Mouse (Mus musculus) heart, embryonic 11.5 days (tissue): ENCODE results near the gene C2cd2l. TPM values are rescaled to one million over a fixed set of nuclear protein-coding genes. Genes with fewer than 3 reads are reported as not detected.
A peak's percentile ranks its signal among the peaks of the same experiment; 100 is the strongest.

Source experiments
- ATAC-seq: fragments of 200-750 bp; cut with Nextera tagmentation; replicated peaks from 2 replicates; pipeline ENCODE4 v1.8.0; 2017; ENCODE audit warnings: moderate library complexity; ENCODE audit not compliant: insufficient number of reproducible peaks, low FRiP score, low TSS enrichment
- H3K27ac ChIP-seq: fragments of 300-500 bp; sonication (generic); 2 replicates; pipeline ENCODE4 v1.5.1; 2014; ENCODE audit warnings: mild to moderate bottlenecking, low read depth, low read length
- H3K27me3 ChIP-seq: fragments of 300-500 bp; sonication (generic); 2 replicates; pipeline ENCODE4 v1.6.1; 2014; ENCODE audit warnings: mild to moderate bottlenecking, low read length, mixed read lengths; ENCODE audit not compliant: control insufficient read depth, insufficient read depth
- H3K36me3 ChIP-seq: fragments of 300-500 bp; sonication (generic); 2 replicates; pipeline ENCODE4 v1.6.1; 2014; ENCODE audit warnings: mild to moderate bottlenecking, low read length, moderate library complexity, mixed read lengths; ENCODE audit not compliant: control insufficient read depth, insufficient read depth
- H3K4me1 ChIP-seq: fragments of 300-500 bp; sonication (generic); 2 replicates; pipeline ENCODE4 v1.6.1; 2014; ENCODE audit warnings: low read length; ENCODE audit not compliant: control insufficient read depth, insufficient read depth
- H3K4me2 ChIP-seq: fragments of 300-500 bp; sonication (generic); 2 replicates; pipeline ENCODE4 v1.6.1; 2014; ENCODE audit warnings: mild to moderate bottlenecking, moderate library complexity
- H3K4me3 ChIP-seq: fragments of 300-500 bp; sonication (generic); 2 replicates; pipeline ENCODE4 v1.5.1; 2014; ENCODE audit warnings: low read depth, low read length
- H3K9ac ChIP-seq: fragments of 300-500 bp; sonication (generic); 2 replicates; pipeline ENCODE4 v1.6.1; 2014; ENCODE audit warnings: mild to moderate bottlenecking, low read depth, low read length, moderate library complexity
- H3K9me3 ChIP-seq: fragments of 300-500 bp; sonication (generic); replicated peaks from 2 replicates; pipeline ENCODE4 v1.6.1; 2016; ENCODE audit warnings: low read length; ENCODE audit not compliant: control insufficient read depth
- WGBS: fragments of 180-500 bp; shearing (Covaris S2); extraction: QIAGEN DNeasy Blood & Tissue Kit; methylation state at CpG from one replicate; pipeline ENCODE4 v1.1.7; 2014; ENCODE audit not compliant: insufficient replicate concordance; 5-methylcytosine and 5-hydroxymethylcytosine counted together
- polyA plus RNA-seq: library from polyadenylated mRNA; unstranded; fragments of >200 nt; fragmentation: Nextera tagmentation; extraction: Ambion mirVana; gene quantifications from 2 replicates; pipeline ENCODE4 v1.2.1, GENCODE M21; 2014

The C2cd2l gene
- polyA plus RNA-seq, 1 experiment from 2014 or later, result 4.7 TPM

DNA sequence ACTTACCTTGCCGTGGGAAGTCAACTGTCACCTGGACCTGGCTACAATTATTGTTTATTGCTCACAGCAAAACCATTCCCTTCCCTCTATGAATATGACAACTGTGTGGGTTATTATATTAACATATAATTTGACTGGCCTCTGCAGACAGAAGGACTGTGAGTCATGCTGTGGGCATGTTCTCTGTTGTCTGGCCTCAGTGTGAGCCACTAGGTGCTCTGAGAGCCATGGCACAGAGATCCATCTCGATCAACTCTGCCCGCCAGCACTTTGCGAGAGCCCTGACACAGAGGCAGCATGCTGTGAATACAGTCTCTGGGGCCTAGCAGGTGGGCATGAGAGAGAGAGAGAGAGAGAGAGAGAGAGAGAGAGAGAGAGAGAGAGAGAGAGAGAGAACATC lies 50.1 kb downstream of the C2cd2l start:
- Histone ChIP-seq H3K4me1 (peaks cover 9% of the 10 kb centered on the region), H3K4me2 (no peak overlapping the region), H3K27me3 (no peaks in the 10 kb centered on the region), H3K4me3 (no peak overlapping the region), H3K27ac (no peak overlapping the region), H3K9ac (no peak overlapping the region), H3K9me3 (no peaks in the 10 kb centered on the region), H3K36me3 (no peaks in the 10 kb centered on the region)
- ATAC-seq, result no peak
- 80% methylated on average over 4 of the region's 4 CpGs for WGBS

DNA sequence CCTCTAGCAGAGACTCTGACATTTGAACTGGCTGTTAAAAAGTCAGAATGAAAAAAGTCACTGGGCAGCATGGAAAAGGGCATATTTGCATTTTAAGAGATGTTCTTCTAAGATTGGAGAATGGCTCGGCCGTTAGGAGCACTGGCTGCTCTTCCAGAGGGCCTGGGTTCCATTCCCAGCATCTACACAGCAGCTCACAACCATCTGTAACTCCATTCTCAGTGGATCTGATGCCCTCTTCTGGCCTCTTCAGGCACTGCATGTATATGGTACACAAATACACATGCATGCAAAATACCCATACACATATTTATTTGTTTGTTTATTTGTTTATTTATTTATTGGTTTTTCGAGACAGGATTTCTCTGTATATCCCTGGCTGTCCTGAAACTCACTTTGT lies 51.0 kb downstream of the C2cd2l start:
- H3K36me3 ChIP-seq, result no peaks in the 10 kb centered on the region
- no peak for ATAC-seq
- peaks cover 9% of the 10 kb centered on the region for H3K4me1 ChIP-seq
- 77% methylated on average over 3 of the region's 3 CpGs for WGBS
- no peaks in the 10 kb centered on the region for H3K9me3 ChIP-seq
- H3K27me3 ChIP-seq, result peaks cover 2% of the 10 kb centered on the region; the same call in 1 of the 2 replicates
- no peak overlapping the region for H3K9ac ChIP-seq
- H3K27ac ChIP-seq, result no peak overlapping the region
- H3K4me2 ChIP-seq, result no peak overlapping the region
- H3K4me3 ChIP-seq, result no peak overlapping the region; the same call in 1 of the 2 replicates

GRCm38 (mm10) chr9:44268432-44268831 lies 51.7 kb downstream of the C2cd2l start, which contains the start of gene Nlrx1:
Nlrx1 (minus strand) TSS chr9:44268599.
- Histone ChIP-seq H3K4me1 (peaks cover 9% of the 10 kb centered on the region), H3K36me3 (no peaks in the 10 kb centered on the region), H3K27me3 (peaks cover 2% of the 10 kb centered on the region; the same call in 1 of the 2 replicates), H3K4me2 (peak within 1 kb of the TSS; percentile 88), H3K27ac (peak within 1 kb of the TSS; percentile 71), H3K9ac (peak within 1 kb of the TSS; percentile 88), H3K9me3 (no peaks in the 10 kb centered on the region), H3K4me3 (peak within 1 kb of the TSS; percentile 53)
- no peak; the same call in 1 of the 2 replicates for ATAC-seq
- WGBS, result 74% methylated on average over 6 of the region's 6 CpGs

DNA sequence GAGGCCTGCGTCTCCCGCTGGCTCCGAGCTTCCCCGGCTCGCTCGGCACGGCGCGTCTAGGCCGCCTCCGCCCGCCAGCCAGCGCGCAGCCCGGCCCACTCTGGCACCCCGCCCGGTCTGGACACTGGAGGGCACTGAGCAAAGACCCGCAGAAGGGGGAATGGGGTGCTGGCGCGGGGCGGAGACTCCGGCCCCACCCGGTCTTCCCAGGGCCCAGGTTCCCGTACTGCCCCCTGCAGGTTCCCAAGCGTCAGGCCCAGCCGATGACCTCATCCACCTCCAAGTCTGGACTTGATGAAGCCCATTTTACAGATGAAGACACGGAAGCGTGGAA lies 52.1 kb downstream of the C2cd2l start:
- Histone ChIP-seq H3K9me3 (no peaks in the 10 kb centered on the region), H3K27me3 (peaks cover 2% of the 10 kb centered on the region; the same call in 1 of the 2 replicates), H3K4me1 (peaks cover 9% of the 10 kb centered on the region), H3K27ac (peak overlapping the region; percentile 71), H3K36me3 (no peaks in the 10 kb centered on the region), H3K4me2 (peak overlapping the region; percentile 88), H3K4me3 (peak overlapping the region; percentile 53), H3K9ac (peak overlapping the region; percentile 88)
- WGBS, result 5% methylated on average over 28 of the region's 28 CpGs
- peak; percentile 87 for ATAC-seq

DNA sequence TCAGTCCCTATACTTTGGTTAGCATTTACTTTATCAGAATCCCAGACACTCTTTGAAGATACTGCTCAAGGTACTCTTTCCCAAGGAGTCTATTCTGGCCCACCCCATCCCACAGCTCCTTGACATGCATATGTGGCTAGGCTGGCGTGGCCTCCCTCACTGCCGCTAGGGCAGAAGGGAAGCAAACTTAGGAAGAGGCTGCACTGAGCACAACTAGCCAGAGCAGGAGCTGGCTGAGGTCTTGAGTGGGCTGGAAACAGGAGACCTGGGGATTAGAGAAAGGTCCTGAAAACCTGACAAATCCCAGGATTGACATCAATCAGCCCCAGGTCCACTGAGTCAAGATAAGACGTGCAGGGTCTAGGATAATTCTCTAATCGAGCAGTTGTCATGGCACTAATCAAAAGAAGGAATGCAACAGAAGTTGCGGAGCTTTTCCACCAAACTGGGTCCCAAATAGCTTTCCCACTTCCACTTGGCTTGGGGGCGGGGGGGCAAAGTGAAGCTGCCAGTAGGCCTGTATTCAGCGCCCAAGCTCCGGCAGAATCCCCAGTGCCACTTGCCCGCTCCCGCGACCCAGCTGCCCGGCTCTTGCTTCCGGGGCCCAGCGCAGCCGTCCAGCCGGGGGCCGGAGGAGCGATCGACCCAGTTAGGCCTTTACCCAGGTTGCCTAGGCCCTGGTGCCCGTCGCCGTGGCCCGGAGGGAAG lies 52.6 kb downstream of the C2cd2l start:
- Histone ChIP-seq H3K9ac (peak overlapping the region; percentile 88), H3K4me2 (peak overlapping the region; percentile 88), H3K4me3 (peak overlapping the region; percentile 53), H3K36me3 (no peaks in the 10 kb centered on the region), H3K27me3 (peaks cover 2% of the 10 kb centered on the region; the same call in 1 of the 2 replicates), H3K27ac (peak overlapping the region; percentile 71), H3K9me3 (no peaks in the 10 kb centered on the region), H3K4me1 (peaks cover 9% of the 10 kb centered on the region)
- 8% methylated on average over 23 of the region's 23 CpGs for WGBS
- peak; percentile 48; the same call in 1 of the 2 replicates for ATAC-seq

- H3K9me3 ChIP-seq, result no peaks in the 10 kb centered on the region
- H3K36me3 ChIP-seq, result no peaks in the 10 kb centered on the region
- H3K27ac ChIP-seq, result no peak overlapping the region
- peaks cover 2% of the 10 kb centered on the region; the same call in 1 of the 2 replicates for H3K27me3 ChIP-seq
- WGBS, result 62% methylated on average over 8 of the region's 8 CpGs
- no peak for ATAC-seq
- H3K4me2 ChIP-seq, result peak overlapping the region; percentile 88
- peaks cover 9% of the 10 kb centered on the region for H3K4me1 ChIP-seq
- H3K9ac ChIP-seq, result no peak overlapping the region
- H3K4me3 ChIP-seq, result no peak overlapping the region; the same call in 1 of the 2 replicates
Measured at GRCm38 (mm10) chr9:44266478-44267226, 53.4 kb downstream of the C2cd2l start.

GRCm38 (mm10) chr9:44261388-44261787 lies 58.7 kb downstream of the C2cd2l start:
- H3K9ac ChIP-seq, result no peak overlapping the region
- H3K4me2 ChIP-seq, result no peak overlapping the region
- peaks cover 2% of the 10 kb centered on the region; the same call in 1 of the 2 replicates for H3K27me3 ChIP-seq
- ATAC-seq, result no peak
- no peak overlapping the region for H3K4me3 ChIP-seq
- H3K9me3 ChIP-seq, result no peaks in the 10 kb centered on the region
- H3K36me3 ChIP-seq, result no peaks in the 10 kb centered on the region
- no peaks in the 10 kb centered on the region for H3K4me1 ChIP-seq
- 79% methylated on average over 14 of the region's 14 CpGs for WGBS
- H3K27ac ChIP-seq, result no peak overlapping the region
